7 mouse cellular contexts compared by ENCODE assay signal in the genomic region with DNA sequence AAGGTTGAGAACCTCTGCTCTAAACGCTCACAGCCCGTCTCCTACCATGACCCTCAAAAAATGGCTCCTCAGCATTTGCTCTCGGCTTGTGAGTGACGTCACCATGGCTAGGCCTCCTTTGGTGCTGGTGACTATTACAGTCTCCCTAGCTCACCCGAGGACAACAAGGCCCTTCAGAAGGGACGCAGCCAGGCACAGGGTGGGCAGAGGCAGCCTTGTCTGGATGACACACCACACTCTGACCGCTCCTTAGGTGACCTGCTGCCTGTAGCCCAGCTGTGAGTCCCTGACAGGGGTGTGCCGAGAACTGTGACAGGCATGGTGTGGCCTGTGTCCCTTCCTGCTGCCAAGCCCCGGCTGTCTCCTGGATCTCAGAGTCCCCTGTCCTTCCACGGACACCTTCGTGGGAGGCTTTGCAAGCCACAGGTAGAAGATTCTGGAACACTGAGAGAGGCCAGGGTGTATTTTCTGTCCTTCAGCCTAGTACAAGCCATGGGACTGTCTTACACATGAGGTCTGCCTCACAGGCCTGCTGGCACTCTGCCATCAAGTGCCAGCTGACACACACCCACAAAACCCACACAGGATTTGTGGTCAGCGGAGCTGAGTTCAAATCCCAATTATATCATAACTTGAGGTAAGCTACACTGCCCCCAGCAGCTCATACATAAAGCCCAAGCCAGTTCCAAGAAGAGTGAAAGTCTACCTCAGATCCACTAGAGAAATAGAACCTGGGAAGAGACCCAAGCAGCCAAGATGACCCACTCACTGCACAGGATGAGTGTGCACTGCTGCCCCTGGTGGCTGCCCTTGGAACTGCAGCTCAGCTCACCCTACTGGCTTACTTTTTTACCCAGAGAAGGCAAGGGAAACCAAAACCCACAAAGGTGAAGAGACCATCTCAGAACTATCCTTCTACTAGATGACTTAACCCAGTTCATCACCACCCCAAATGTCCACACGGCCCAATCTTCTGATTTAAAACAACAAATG.
DNase-seq lines count a peak whose midpoint lies in the region; TF ChIP-seq lines count a peak whose summit lies in the region.

No protein-coding gene starts in this region.

- TF ChIP-seq EP300 in CH12.LX (IDR thresholded peaks at IDR 0.05; ENCODE audit: low read length): no peak

- H3K4me1 ChIP-seq in CH12.LX (ENCODE audit: control insufficient read depth in 1 of 2, insufficient read depth in 2 of 2): peaks cover 0 to 27% of the 10 kb centered on the region in 2 experiments; a peak in 2 of 4 replicates
- H3K4me1 ChIP-seq in megakaryocyte, embryonic 14.5 days: peaks cover 52% of the 10 kb centered on the region

- DNase-seq in CH12.LX (ENCODE audit: extremely low read depth) (peak; percentile 66), R1 (ENCODE audit: low read depth, low spot score) (peak; percentile 69)
- peak; percentile 73 to 85 for DNase-seq in cerebellum, postnatal 4 days (ENCODE audit: low spot score in 2 of 2)
- DNase-seq in heart, adult 9 months (ENCODE audit: low spot score in 2 of 2): peak; percentile 61 to 83
- peak; percentile 77 to 95 for DNase-seq in layer of hippocampus, postnatal 25 days (ENCODE audit: extremely low spot score in 1 of 2, low spot score in 1 of 2)
- peak; percentile 56 to 84 for DNase-seq in spleen, adult 18-20 months

- in situ Hi-C loops in CH12.LX (cut with MboI; ENCODE audit: low pct_ligation_motif_present, low pct_unique_long_range_greater_than_20kb, low sequenced_read_pairs): no loop called here

- no peak for TF ChIP-seq POLR2A in CH12.LX (IDR thresholded peaks at IDR 0.05; ENCODE audit: low read depth, low read length)

- peak; percentile 77 for TF ChIP-seq RAD21 in CH12.LX (IDR thresholded peaks at IDR 0.05; ENCODE audit: low read depth, low read length)

- no peaks in the 10 kb centered on the region for H3K9me3 ChIP-seq in CH12.LX (replicated peaks; ENCODE audit: low read length)
- H3K9me3 ChIP-seq in megakaryocyte, embryonic 14.5 days: no peaks in the 10 kb centered on the region

- H3K36me3 ChIP-seq in CH12.LX (replicated peaks in 1 of 2; ENCODE audit: control insufficient read depth in 1 of 2, insufficient read depth in 1 of 2, low read length in 1 of 2): peaks cover 36 to 97% of the 10 kb centered on the region in 2 experiments
- H3K36me3 ChIP-seq in megakaryocyte, embryonic 14.5 days (replicated peaks; ENCODE audit: low read length): peaks cover 93% of the 10 kb centered on the region

- H3K4me3 ChIP-seq in CH12.LX (replicated peaks in 1 of 3; ENCODE audit: low read depth in 2 of 3, low read length in 2 of 3, poor library complexity in 1 of 3): no peak overlapping the region
- peak overlapping the region; percentile 33 for H3K4me3 ChIP-seq in megakaryocyte, embryonic 14.5 days (replicated peaks)

- H3K4me2 ChIP-seq in CH12.LX (ENCODE audit: insufficient read depth, low read depth, poor library complexity, severe bottlenecking): no peak overlapping the region

- no peaks in the 10 kb centered on the region for H3K27me3 ChIP-seq in CH12.LX (replicated peaks)
- H3K27me3 ChIP-seq in megakaryocyte, embryonic 14.5 days (replicated peaks): peaks cover 42% of the 10 kb centered on the region

- dilution Hi-C loops in CH12.LX (cut with MboI; ENCODE audit: extremely low pct_ligation_motif_present, extremely low pct_unique_long_range_greater_than_20kb, low sequenced_read_pairs): no loop called here

- H3K79me2 ChIP-seq in CH12.LX (replicated peaks; ENCODE audit: control insufficient read depth, extremely low read depth, insufficient read depth, poor library complexity, severe bottlenecking): no peaks in the 10 kb centered on the region

- H3K9ac ChIP-seq in CH12.LX (ENCODE audit: insufficient read depth, low read depth): no peak overlapping the region

- no peak overlapping the region for H3K27ac ChIP-seq in CH12.LX (ENCODE audit: insufficient read depth, low read depth)

- peak; percentile 84 to 97 for TF ChIP-seq CTCF in CH12.LX (conservative IDR thresholded peaks at IDR 0.05 in 1 of 2, IDR thresholded peaks at IDR 0.05 in 1 of 2; ENCODE audit: low read depth in 2 of 2, low read length in 2 of 2)

TF ChIP-seq in CH12.LX, 34 proteins besides CTCF, POLR2A, EP300 and RAD21:
- TF ChIP-seq TBP (conservative IDR thresholded peaks at IDR 0.05; ENCODE audit: low read depth, low read length): no peak
- no peak for TF ChIP-seq ZMIZ1 (IDR thresholded peaks at IDR 0.05; ENCODE audit: low read depth, low read length)
- TF ChIP-seq GABPA (IDR thresholded peaks at IDR 0.05; ENCODE audit: insufficient replicate concordance, low read depth, low read length): no peak
- TF ChIP-seq SMC3 (IDR thresholded peaks at IDR 0.05; ENCODE audit: low read depth, low read length): peak; percentile 72
- TF ChIP-seq MYC (IDR thresholded peaks at IDR 0.05; ENCODE audit: low read depth, low read length): no peak
- no peak for TF ChIP-seq HCFC1 (IDR thresholded peaks at IDR 0.05; ENCODE audit: low read depth, low read length)
- no peak for TF ChIP-seq USF2 (conservative IDR thresholded peaks at IDR 0.05; ENCODE audit: low read depth, low read length)
